Mouse (Mus musculus) neural tube, embryonic 11.5 days (tissue): ENCODE measurements around the gene Olfr1393. TPM values are rescaled to one million over a fixed set of nuclear protein-coding genes. Genes with fewer than 3 reads are reported as not detected.

ENCODE experiments used
- ATAC-seq: fragments of 200-750 bp; cut with Nextera tagmentation; 2 replicates; pipeline ENCODE4 v1.8.0; 2017; ENCODE audit warnings: moderate number of reproducible peaks, mild to moderate bottlenecking, moderate TSS enrichment, moderate library complexity; ENCODE audit not compliant: insufficient read depth, low FRiP score, low TSS enrichment
- DNase-seq: peaks from one replicate; pipeline ENCODE4 v3.0.0-alpha.2; 2015; ENCODE audit warnings: low spot score
- H3K27ac ChIP-seq: fragments of 300-500 bp; sonication (generic); 2 replicates; pipeline ENCODE4 v1.5.1; 2014; ENCODE audit warnings: low read depth, mild to moderate bottlenecking, low read length
- H3K27me3 ChIP-seq: fragments of 300-500 bp; sonication (generic); 2 replicates; pipeline ENCODE4 v1.6.1; 2014; ENCODE audit warnings: mild to moderate bottlenecking, low read length, mixed read lengths; ENCODE audit not compliant: control insufficient read depth, insufficient read depth
- H3K36me3 ChIP-seq: fragments of 300-500 bp; sonication (generic); 2 replicates; pipeline ENCODE4 v1.6.1; 2014; ENCODE audit warnings: mild to moderate bottlenecking, low read length, moderate library complexity, mixed read lengths; ENCODE audit not compliant: control insufficient read depth, insufficient read depth
- H3K4me1 ChIP-seq: fragments of 300-500 bp; sonication (generic); 2 replicates; pipeline ENCODE4 v1.6.1; 2014; ENCODE audit warnings: low read length, mixed read lengths; ENCODE audit not compliant: control insufficient read depth, insufficient read depth
- H3K4me2 ChIP-seq: fragments of 300-500 bp; sonication (generic); 2 replicates; pipeline ENCODE4 v1.6.1; 2014; ENCODE audit warnings: low read depth, mild to moderate bottlenecking, moderate library complexity
- H3K4me3 ChIP-seq: fragments of 300-500 bp; sonication (generic); 2 replicates; pipeline ENCODE4 v1.5.1; 2014; ENCODE audit warnings: low read depth, low read length
- H3K9ac ChIP-seq: fragments of 300-500 bp; sonication (generic); 2 replicates; pipeline ENCODE4 v1.6.1; 2014; ENCODE audit warnings: mild to moderate bottlenecking, low read length
- H3K9me3 ChIP-seq: fragments of 300-500 bp; sonication (generic); 2 replicates; pipeline ENCODE4 v1.6.1; 2016; ENCODE audit warnings: low read length; ENCODE audit not compliant: control insufficient read depth
- WGBS: fragments of 180-500 bp; shearing (Covaris S2); extraction: QIAGEN DNeasy Blood & Tissue Kit; methylation state at CpG from one replicate; pipeline ENCODE4 v1.1.7; 2014; 5-methylcytosine and 5-hydroxymethylcytosine counted together
- polyA plus RNA-seq: library from polyadenylated mRNA; unstranded; fragments of >200 nt; fragmentation: Nextera tagmentation; extraction: Ambion mirVana; gene quantifications from 2 replicates; pipeline ENCODE4 v1.2.1, GENCODE M21; 2014

Gene Olfr1393
- 0.08 and 0.12 TPM in 2 replicates for polyA plus RNA-seq

DNA sequence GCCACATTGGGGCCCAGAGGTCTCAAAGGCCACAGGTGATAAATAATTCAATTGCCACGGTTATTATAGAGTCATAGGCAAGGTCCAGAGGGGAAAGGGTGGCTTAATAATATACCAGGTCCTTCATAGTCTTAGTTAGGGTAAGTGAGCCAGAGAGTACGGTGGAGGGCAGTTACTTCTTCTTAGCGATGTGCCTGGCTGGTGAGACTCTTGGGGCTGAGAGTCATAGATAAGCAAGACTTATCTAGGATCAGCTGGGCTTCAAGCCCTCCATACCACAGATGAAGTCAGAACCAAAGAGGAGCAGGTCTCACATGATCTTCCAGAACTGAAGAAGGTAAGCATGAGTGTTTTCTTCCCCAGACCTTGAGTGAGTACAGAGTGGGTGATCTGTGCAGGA lies at the start of gene Olfr1393:
Olfr1393 (plus strand) TSS at position 83 of the 400 bp plus-strand sequence.
- ATAC-seq: no peak
- 88% methylated on average over 3 of the region's 3 CpGs for WGBS
- H3K36me3 ChIP-seq: no peaks in the 10 kb centered on the region

DNA sequence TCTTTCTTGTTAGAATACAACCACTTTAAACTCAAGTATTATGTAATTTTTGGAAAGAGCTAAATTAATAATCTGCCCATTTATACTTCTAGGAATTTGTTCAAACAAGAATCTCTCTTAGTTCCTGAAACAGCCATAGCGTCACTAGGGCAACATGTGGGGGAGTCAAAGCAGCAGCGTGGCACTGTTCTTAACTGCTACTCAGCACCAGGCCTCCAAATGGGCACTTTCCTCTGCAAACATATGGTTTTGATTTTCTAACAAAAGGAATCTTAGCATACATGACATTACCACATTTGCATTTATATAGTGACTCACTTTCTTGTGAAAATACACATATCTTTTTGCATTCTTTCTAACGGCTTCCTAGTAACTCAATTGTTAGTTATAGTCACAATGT lies 45.3 kb upstream of the Olfr1393 start:
- H3K9me3 ChIP-seq: no peaks in the 10 kb centered on the region
- H3K4me3 ChIP-seq: no peak overlapping the region
- H3K27ac ChIP-seq: no peak overlapping the region
- ATAC-seq (no peak), DNase-seq (no peak)
- no peak overlapping the region for H3K9ac ChIP-seq
- H3K36me3 ChIP-seq: no peaks in the 10 kb centered on the region
- 78% methylated on average over 3 of the region's 3 CpGs for WGBS
- H3K4me2 ChIP-seq: no peak overlapping the region
- no peaks in the 10 kb centered on the region for H3K27me3 ChIP-seq
- H3K4me1 ChIP-seq: no peaks in the 10 kb centered on the region

More for the DNA sequence above, at the start of gene Olfr1393:
- no peaks in the 10 kb centered on the region for H3K27me3 ChIP-seq
- no peaks in the 10 kb centered on the region for H3K4me1 ChIP-seq
- no peak within 1 kb of the TSS for H3K4me2 ChIP-seq
- no peak for DNase-seq
- no peak within 1 kb of the TSS for H3K4me3 ChIP-seq
- H3K9me3 ChIP-seq: no peaks in the 10 kb centered on the region
- H3K9ac ChIP-seq: no peak within 1 kb of the TSS
- H3K27ac ChIP-seq: no peak within 1 kb of the TSS

DNA sequence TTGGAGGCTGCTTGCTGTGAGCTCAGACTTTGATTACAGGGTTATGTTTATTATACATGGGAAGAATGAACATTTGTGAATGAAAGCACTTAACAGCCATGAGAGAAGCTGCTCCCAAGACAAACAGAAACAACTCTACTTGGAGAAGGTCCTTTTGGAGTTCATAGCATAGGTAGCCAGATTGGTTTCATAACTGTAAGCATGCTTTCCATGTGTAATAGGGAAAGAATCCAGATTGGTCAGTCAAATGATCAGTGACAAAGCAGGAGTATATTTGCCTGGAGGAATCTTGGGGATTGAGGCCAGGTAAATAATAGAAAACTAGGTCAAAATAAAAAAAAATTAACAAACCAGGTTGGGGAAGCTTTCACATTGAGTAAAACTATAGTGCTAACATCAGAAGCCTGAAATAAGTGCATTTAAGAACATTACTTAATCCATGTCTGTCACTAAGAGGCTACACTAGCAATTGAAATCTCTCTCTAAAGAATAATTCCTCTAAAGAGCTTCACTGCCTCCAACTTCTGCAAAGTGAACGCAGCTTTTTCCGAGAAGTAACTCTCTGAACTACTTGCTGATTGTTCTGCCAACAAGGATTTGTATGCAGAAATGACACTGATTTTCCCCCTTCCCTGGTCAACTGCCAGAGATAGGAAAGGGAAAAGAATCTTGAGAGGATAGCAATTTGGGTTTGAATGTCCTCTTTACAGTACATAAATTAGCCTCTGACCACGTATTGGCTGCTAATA lies 42.5 kb upstream of the Olfr1393 start:
- no peaks in the 10 kb centered on the region for H3K27me3 ChIP-seq
- H3K4me3 ChIP-seq: no peak overlapping the region
- no peaks in the 10 kb centered on the region for H3K4me1 ChIP-seq
- 84% methylated on average over 3 of the region's 3 CpGs for WGBS
- H3K9ac ChIP-seq: no peak overlapping the region
- no peak for DNase-seq
- ATAC-seq: no peak
- no peak overlapping the region for H3K27ac ChIP-seq
- H3K4me2 ChIP-seq: no peak overlapping the region
- no peaks in the 10 kb centered on the region for H3K9me3 ChIP-seq
- no peaks in the 10 kb centered on the region for H3K36me3 ChIP-seq

DNA sequence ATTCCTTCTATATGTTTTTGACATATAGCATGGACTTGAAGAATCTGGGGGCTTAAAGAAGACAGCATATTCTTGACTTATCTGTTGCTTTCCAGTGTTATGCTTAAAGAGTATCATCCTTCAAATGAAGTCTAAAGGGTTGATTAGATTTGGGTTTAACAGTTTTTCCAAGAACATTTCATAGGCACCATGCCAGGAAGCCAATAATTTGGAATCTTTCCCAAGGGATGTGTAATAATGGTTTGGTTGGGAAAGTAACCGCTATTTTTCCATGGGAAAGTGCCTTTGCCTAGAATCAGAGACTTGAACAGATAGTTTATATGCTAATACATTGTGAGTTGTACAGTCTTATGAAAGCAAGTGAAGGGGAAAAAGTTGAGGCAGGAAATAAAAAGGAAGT lies 41.2 kb upstream of the Olfr1393 start:
- Histone ChIP-seq H3K4me3 (no peak overlapping the region), H3K27me3 (no peaks in the 10 kb centered on the region), H3K9me3 (no peaks in the 10 kb centered on the region), H3K4me2 (no peak overlapping the region), H3K27ac (no peak overlapping the region), H3K4me1 (no peaks in the 10 kb centered on the region), H3K36me3 (no peaks in the 10 kb centered on the region), H3K9ac (no peak overlapping the region)
- 86% methylated on average over 1 of the region's 1 CpGs for WGBS
- no peak for DNase-seq
- ATAC-seq: no peak

DNA sequence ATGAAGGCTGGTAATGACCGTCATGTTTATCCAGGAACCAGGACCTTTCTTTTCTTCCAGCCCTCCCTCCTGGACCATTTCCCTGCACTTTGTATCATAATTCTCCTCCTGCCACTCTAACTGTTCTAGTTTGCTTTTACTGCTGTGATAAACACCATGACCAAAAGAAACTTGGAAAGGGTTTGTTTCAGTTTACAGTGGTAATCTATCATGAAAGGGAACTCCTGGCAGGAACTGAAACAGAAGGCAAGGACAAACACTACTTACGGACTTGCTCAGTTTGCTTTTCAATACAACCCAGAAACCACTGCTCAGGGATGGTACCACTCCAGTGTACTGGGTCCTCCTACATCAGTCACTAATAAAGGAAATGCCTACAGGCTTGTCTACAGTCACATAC lies 40.6 kb upstream of the Olfr1393 start:
- Histone ChIP-seq H3K4me3 (no peak overlapping the region), H3K9ac (no peak overlapping the region), H3K9me3 (no peaks in the 10 kb centered on the region), H3K36me3 (no peaks in the 10 kb centered on the region), H3K27me3 (no peaks in the 10 kb centered on the region), H3K27ac (no peak overlapping the region), H3K4me2 (no peak overlapping the region), H3K4me1 (no peaks in the 10 kb centered on the region)
- WGBS: 76% methylated on average over 2 of the region's 2 CpGs
- DNase-seq: no peak
- no peak for ATAC-seq

DNA sequence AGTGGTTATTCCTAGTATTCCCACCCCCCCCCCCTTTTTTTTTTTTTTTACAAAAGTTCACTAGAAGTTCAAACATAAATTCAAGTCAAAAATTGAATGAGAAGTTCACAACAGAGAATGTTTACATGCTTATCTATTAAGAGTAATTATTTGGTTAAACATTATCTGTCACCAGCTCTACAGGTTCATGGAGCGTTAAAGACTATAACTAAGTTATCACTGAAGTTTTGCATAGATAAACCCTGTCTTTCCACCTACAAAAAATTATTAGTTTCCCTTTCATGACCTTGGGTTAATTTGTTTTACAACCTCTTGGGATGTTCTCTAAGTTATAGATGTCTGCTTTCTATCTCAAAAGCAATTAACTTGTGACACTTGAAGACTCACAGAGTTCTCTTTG lies 37.8 kb upstream of the Olfr1393 start:
- WGBS: 93% methylated on average over 1 of the region's 1 CpGs

DNA sequence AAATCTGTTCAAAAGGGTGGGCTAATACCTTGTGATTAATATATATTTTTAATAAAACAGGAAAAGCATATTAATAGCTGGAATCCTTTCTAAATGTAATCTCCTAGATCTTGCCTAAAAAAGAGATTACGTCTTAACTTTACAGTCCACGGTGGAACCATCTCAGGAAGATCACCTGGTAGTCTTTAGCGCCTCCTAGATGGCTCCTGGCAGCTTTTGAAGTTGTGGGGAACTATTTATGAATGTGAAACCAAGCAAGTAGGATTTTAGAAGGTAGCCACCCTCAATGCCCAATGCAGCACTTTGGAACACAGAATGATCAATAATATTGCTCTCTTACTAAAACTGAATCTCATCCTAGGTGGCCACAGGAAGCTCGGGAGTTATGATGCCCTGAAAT lies 37.2 kb upstream of the Olfr1393 start:
- no peak overlapping the region for H3K4me2 ChIP-seq
- 81% methylated on average over 4 of the region's 4 CpGs for WGBS
- H3K27me3 ChIP-seq: no peaks in the 10 kb centered on the region
- no peak overlapping the region for H3K9ac ChIP-seq
- H3K4me1 ChIP-seq: peaks cover 4% of the 10 kb centered on the region; the same call in 1 of the 2 replicates
- no peaks in the 10 kb centered on the region for H3K9me3 ChIP-seq
- ATAC-seq: no peak
- H3K4me3 ChIP-seq: no peak overlapping the region
- no peaks in the 10 kb centered on the region for H3K36me3 ChIP-seq
- H3K27ac ChIP-seq: no peak overlapping the region
- no peak for DNase-seq

More for the DNA sequence above, 37.8 kb upstream of the Olfr1393 start:
- Histone ChIP-seq H3K4me1 (peaks cover 4% of the 10 kb centered on the region; the same call in 1 of the 2 replicates), H3K9ac (no peak overlapping the region), H3K4me3 (no peak overlapping the region), H3K4me2 (no peak overlapping the region), H3K27me3 (no peaks in the 10 kb centered on the region), H3K9me3 (no peaks in the 10 kb centered on the region), H3K27ac (no peak overlapping the region), H3K36me3 (no peaks in the 10 kb centered on the region)
- no peak for DNase-seq
- ATAC-seq: no peak

DNA sequence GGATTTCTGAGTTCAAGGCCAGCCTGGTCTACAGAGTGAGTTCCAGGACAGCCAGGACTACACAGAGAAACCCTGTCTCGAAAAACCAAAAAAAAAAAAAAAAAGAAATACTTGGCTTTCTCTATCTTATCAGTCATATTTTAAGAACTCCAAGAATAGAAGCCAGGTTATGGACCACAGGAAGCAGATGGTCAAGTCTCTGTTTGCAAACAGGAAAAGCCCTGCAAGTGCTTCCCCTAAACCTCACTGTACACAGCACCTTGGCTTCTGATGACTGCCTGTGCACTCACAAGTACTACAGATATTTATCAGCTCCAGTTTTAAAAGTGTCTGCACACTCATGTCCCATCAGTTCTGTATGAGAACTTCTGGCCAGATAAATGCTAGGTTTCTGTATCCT lies 36.6 kb upstream of the Olfr1393 start:
- H3K9me3 ChIP-seq: no peaks in the 10 kb centered on the region
- no peaks in the 10 kb centered on the region for H3K27me3 ChIP-seq
- no peak overlapping the region for H3K4me3 ChIP-seq
- H3K4me2 ChIP-seq: no peak overlapping the region
- WGBS: 57% methylated on average over 1 of the region's 1 CpGs
- DNase-seq (no peak), ATAC-seq (no peak)
- peaks cover 4% of the 10 kb centered on the region; the same call in 1 of the 2 replicates for H3K4me1 ChIP-seq
- no peaks in the 10 kb centered on the region for H3K36me3 ChIP-seq
- no peak overlapping the region for H3K9ac ChIP-seq
- no peak overlapping the region for H3K27ac ChIP-seq

DNA sequence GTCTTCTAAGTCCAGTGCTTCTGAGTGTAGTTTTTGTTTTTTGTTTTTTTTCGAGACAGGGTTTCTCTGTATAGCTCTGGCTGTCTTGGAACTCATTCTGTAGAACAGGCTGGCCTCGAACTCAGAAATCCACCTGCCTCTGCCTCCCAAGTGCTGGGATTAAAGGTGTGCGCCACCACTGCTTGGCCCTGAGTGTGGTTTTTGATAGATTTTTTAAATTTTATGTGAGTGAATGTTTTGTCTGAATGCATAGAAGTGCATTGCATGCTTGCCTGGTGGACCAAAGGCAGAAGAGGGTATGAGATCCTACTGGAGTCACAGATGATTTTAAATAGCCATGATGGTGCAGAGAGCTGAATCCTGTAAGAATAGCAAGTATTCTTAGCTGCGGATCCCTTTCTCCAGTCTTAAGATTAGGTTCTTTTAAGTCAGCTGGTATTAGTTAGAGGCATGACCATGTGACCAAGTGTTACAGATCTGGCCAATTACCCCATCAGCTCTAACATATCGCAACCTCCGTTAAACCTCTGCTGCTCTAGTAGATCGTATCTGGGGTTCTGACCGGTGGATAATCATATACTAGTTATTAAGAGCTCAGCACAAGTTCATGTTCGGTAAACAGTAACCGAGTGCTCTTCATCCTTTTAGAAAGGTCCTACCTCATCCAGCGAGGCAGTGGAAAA lies 35.0 kb upstream of the Olfr1393 start:
- Histone ChIP-seq H3K4me2 (peak overlapping the region; percentile 71), H3K4me3 (peak overlapping the region; percentile 54)

More for the DNA sequence above, 35.0 kb upstream of the Olfr1393 start:
- Histone ChIP-seq H3K9ac (peak overlapping the region; percentile 61), H3K27me3 (no peaks in the 10 kb centered on the region), H3K36me3 (no peaks in the 10 kb centered on the region), H3K9me3 (no peaks in the 10 kb centered on the region), H3K4me1 (peaks cover 4% of the 10 kb centered on the region; the same call in 1 of the 2 replicates), H3K27ac (peak overlapping the region; percentile 87)
- ATAC-seq (peak; percentile 2; the same call in 1 of the 2 replicates), DNase-seq (no peak)
- 24% methylated on average over 11 of the region's 11 CpGs for WGBS
